Mouse (Mus musculus): Measurements from ENCODE around the gene Ifi47.

The Ifi47 gene

GRCm38 (mm10) chr11:49124169-49124568 lies 47.8 kb downstream of the Ifi47 start:
- in situ Hi-C loops (cut with MboI, MseI): loop anchor here (5.0 kb wide), 1 partner anchor 138 kb away; no protein-coding TSS in a partner anchor

- in situ Hi-C loops (cut with MboI, MseI): no loop called here
These were observed 65.6 kb downstream of the Ifi47 start, which contains the start of gene Olfr1395 for GRCm38 (mm10) chr11:49141974-49142373. Gene Olfr1395, plus strand, starts transcription at chr11:49142274.

Measured in regulatory T cell (primary cell).